Comparison of ENCODE assay signal across 13 mouse cellular contexts in genomic region chr6:146514531-146514948, GRCm38 (mm10). TPM values are rescaled to one million over a fixed set of nuclear protein-coding genes. Genes with fewer than 3 reads are reported as not detected.
DNase-seq lines count a peak whose midpoint lies in the region; ATAC-seq lines count a peak whose summit lies in the region.
"Had no signal": no experiment of that assay in that cellular context is flagged by ENCODE, and none has a peak within 500 bp of the region (broad histone marks: within the 10 kb centered on the region; RNA-seq: fewer than 3 reads in every experiment).

No protein-coding gene starts in this region.

- peaks cover 8% of the 10 kb centered on the region for H3K4me1 ChIP-seq in kidney, embryonic 15.5 days
- H3K4me1 ChIP-seq in heart, embryonic 10.5 days, result peaks cover 44% of the 10 kb centered on the region
- peaks cover 40% of the 10 kb centered on the region for H3K4me1 ChIP-seq in megakaryocyte, embryonic 14.5 days
- H3K4me1 ChIP-seq in midbrain, embryonic 14.5 days (ENCODE audit: control insufficient read depth, insufficient read depth, low read length), result no peaks in the 10 kb centered on the region
- H3K4me1 ChIP-seq in hindbrain, embryonic 10.5 days (replicated peaks), result peaks cover 13% of the 10 kb centered on the region
- H3K4me1 ChIP-seq: limb, embryonic 13.5 days had no signal

- H3K27ac ChIP-seq in kidney, embryonic 15.5 days, result no peak overlapping the region
- H3K27ac ChIP-seq in heart, embryonic 10.5 days, result peak overlapping the region; percentile 81
- no peak overlapping the region for H3K27ac ChIP-seq in midbrain, embryonic 14.5 days (replicated peaks; ENCODE audit: low read depth, low read length)
- H3K27ac ChIP-seq in hindbrain, embryonic 10.5 days, result no peak overlapping the region
- H3K27ac ChIP-seq: forebrain, embryonic 12.5 days; limb, embryonic 13.5 days; midbrain, embryonic 10.5 days had no signal

- no peaks in the 10 kb centered on the region for H3K9me3 ChIP-seq in kidney, embryonic 15.5 days (replicated peaks)
- H3K9me3 ChIP-seq in heart, embryonic 10.5 days, result no peaks in the 10 kb centered on the region
- no peaks in the 10 kb centered on the region for H3K9me3 ChIP-seq in megakaryocyte, embryonic 14.5 days
- no peaks in the 10 kb centered on the region for H3K9me3 ChIP-seq in midbrain, embryonic 14.5 days (ENCODE audit: control insufficient read depth, low read length)
- H3K9me3 ChIP-seq in hindbrain, embryonic 10.5 days, result no peaks in the 10 kb centered on the region
- H3K9me3 ChIP-seq: forebrain, embryonic 12.5 days; limb, embryonic 13.5 days; midbrain, embryonic 10.5 days had no signal

- 42% methylated on average over 7 of the region's 7 CpGs for WGBS in kidney, embryonic 15.5 days
- 39% methylated on average over 7 of the region's 7 CpGs for WGBS in heart, embryonic 10.5 days
- 54% methylated on average over 7 of the region's 7 CpGs for WGBS in midbrain, embryonic 14.5 days
- 52% methylated on average over 7 of the region's 7 CpGs for WGBS in hindbrain, embryonic 10.5 days

- no peak overlapping the region for H3K9ac ChIP-seq in kidney, embryonic 15.5 days
- H3K9ac ChIP-seq in midbrain, embryonic 14.5 days (replicated peaks; ENCODE audit: low read length), result no peak overlapping the region
- H3K9ac ChIP-seq: forebrain, embryonic 12.5 days; limb, embryonic 13.5 days had no signal

- DNase-seq in kidney, adult 9 months, result no peak
- peak; percentile 63 for DNase-seq in A20 (ENCODE audit: low read depth, low spot score)
- no peak for DNase-seq in heart, embryonic 10.5 days (ENCODE audit: low spot score)
- no peak for DNase-seq in midbrain, embryonic 14.5 days
- DNase-seq in gastrocnemius, postnatal 4 days (ENCODE audit: low spot score in 2 of 2), result no peak
- DNase-seq in hindbrain, embryonic 10.5 days (ENCODE audit: low spot score), result no peak
- DNase-seq: gastrocnemius, postnatal 36 days had no signal

- H3K4me2 ChIP-seq in kidney, embryonic 15.5 days, result no peak overlapping the region
- no peak overlapping the region for H3K4me2 ChIP-seq in midbrain, embryonic 14.5 days (ENCODE audit: low read length)
- H3K4me2 ChIP-seq: forebrain, embryonic 12.5 days; limb, embryonic 13.5 days had no signal

- peak; percentile 25; the same call in 1 of the 2 replicates for ATAC-seq in kidney, embryonic 15.5 days (replicated peaks; ENCODE audit: low FRiP score)
- no peak for ATAC-seq in midbrain, embryonic 14.5 days (ENCODE audit: low FRiP score, low TSS enrichment)
- ATAC-seq: inflammation-experienced regulatory T-cells, adult 6 months had no signal

- H3K4me3 ChIP-seq in kidney, embryonic 15.5 days (replicated peaks), result no peak overlapping the region
- no peak overlapping the region for H3K4me3 ChIP-seq in heart, embryonic 10.5 days
- peak overlapping the region; percentile 35 for H3K4me3 ChIP-seq in megakaryocyte, embryonic 14.5 days (replicated peaks)
- no peak overlapping the region for H3K4me3 ChIP-seq in midbrain, embryonic 14.5 days (replicated peaks; ENCODE audit: low read depth, low read length)
- H3K4me3 ChIP-seq in hindbrain, embryonic 10.5 days, result no peak overlapping the region
- H3K4me3 ChIP-seq: forebrain, embryonic 12.5 days; limb, embryonic 13.5 days; midbrain, embryonic 10.5 days had no signal

- H3K27me3 ChIP-seq in kidney, embryonic 15.5 days, result no peaks in the 10 kb centered on the region
- no peaks in the 10 kb centered on the region for H3K27me3 ChIP-seq in heart, embryonic 10.5 days (ENCODE audit: insufficient read depth, poor library complexity, severe bottlenecking)
- H3K27me3 ChIP-seq in megakaryocyte, embryonic 14.5 days (replicated peaks), result peaks cover 10% of the 10 kb centered on the region
- no peaks in the 10 kb centered on the region for H3K27me3 ChIP-seq in midbrain, embryonic 14.5 days (ENCODE audit: control insufficient read depth, insufficient read depth, low read length)
- no peaks in the 10 kb centered on the region for H3K27me3 ChIP-seq in hindbrain, embryonic 10.5 days (ENCODE audit: insufficient read depth, poor library complexity, severe bottlenecking)
- H3K27me3 ChIP-seq: forebrain, embryonic 12.5 days; limb, embryonic 13.5 days had no signal

- no peaks in the 10 kb centered on the region for H3K36me3 ChIP-seq in kidney, embryonic 15.5 days
- no peaks in the 10 kb centered on the region for H3K36me3 ChIP-seq in heart, embryonic 10.5 days
- no peaks in the 10 kb centered on the region for H3K36me3 ChIP-seq in megakaryocyte, embryonic 14.5 days (replicated peaks; ENCODE audit: low read length)
- no peaks in the 10 kb centered on the region for H3K36me3 ChIP-seq in midbrain, embryonic 14.5 days (ENCODE audit: control insufficient read depth, insufficient read depth, low read length)
- H3K36me3 ChIP-seq in hindbrain, embryonic 10.5 days, result no peaks in the 10 kb centered on the region
- H3K36me3 ChIP-seq: forebrain, embryonic 12.5 days; limb, embryonic 13.5 days; midbrain, embryonic 10.5 days had no signal

RNA-seq across cellular contexts. Expression of gene Itpr2, which starts 12.5 kb away (rescaled TPM):
- polyA plus RNA-seq in kidney, embryonic 15.5 days (2015; fragmentation: Nextera tagmentation; extraction: Ambion mirVana), result 11.6 and 15.0 TPM in 2 replicates
- polyA plus RNA-seq in heart, embryonic 10.5 days (2016; fragmentation: Nextera tagmentation; extraction: Ambion mirVana), result 19.4 and 22.1 TPM in 2 replicates
- polyA plus RNA-seq in megakaryocyte, embryonic 14.5 days (2012; ENCODE audit: insufficient read depth, low replicate concordance), result 1.5 TPM in 1 of 2 replicates, not detected in the other
- polyA plus RNA-seq in midbrain, embryonic 14.5 days (2014; fragmentation: Nextera tagmentation; extraction: Ambion mirVana), result 3.7 and 6.0 TPM in 2 replicates
- 10 to 100 TPM; 18.9 to 22.3 TPM for total RNA-seq in gastrocnemius, postnatal 4 days (2021)
- 4.6 and 5.0 TPM in 2 replicates for polyA plus RNA-seq in hindbrain, embryonic 10.5 days (2016; fragmentation: Nextera tagmentation; extraction: Ambion mirVana)
